Mouse (Mus musculus) embryonic facial prominence, embryonic 13.5 days (tissue): ENCODE data around the gene Rpl7a. TPM values are rescaled to one million over a fixed set of nuclear protein-coding genes. Genes with fewer than 3 reads are reported as not detected.

Experiments used
- ATAC-seq: fragments of 200-750 bp; cut with Nextera tagmentation; 2 replicates; pipeline ENCODE4 v1.8.0; 2017; ENCODE audit warnings: low read depth; ENCODE audit not compliant: insufficient number of reproducible peaks, insufficient read depth, low FRiP score, low TSS enrichment
- H3K27ac ChIP-seq: fragments of 300-500 bp; sonication (generic); 2 replicates; pipeline ENCODE4 v1.5.1; 2015; ENCODE audit warnings: moderate library complexity, mild to moderate bottlenecking, inconsistent platforms
- H3K27me3 ChIP-seq: fragments of 300-500 bp; sonication (generic); 2 replicates; pipeline ENCODE4 v1.6.1; 2015; ENCODE audit warnings: mild to moderate bottlenecking, inconsistent platforms
- H3K36me3 ChIP-seq: fragments of 300-500 bp; sonication (generic); 2 replicates; pipeline ENCODE4 v1.6.1; 2015; ENCODE audit warnings: mild to moderate bottlenecking, inconsistent platforms
- H3K4me1 ChIP-seq: fragments of 300-500 bp; sonication (generic); 2 replicates; pipeline ENCODE4 v1.6.1; 2015; ENCODE audit warnings: inconsistent platforms
- H3K4me2 ChIP-seq: fragments of 300-500 bp; sonication (generic); 2 replicates; pipeline ENCODE4 v1.6.1; 2015; ENCODE audit warnings: moderate library complexity, mild to moderate bottlenecking, inconsistent platforms
- H3K4me3 ChIP-seq: fragments of 300-500 bp; sonication (generic); 2 replicates; pipeline ENCODE4 v1.5.1; 2015; ENCODE audit warnings: mild to moderate bottlenecking, inconsistent platforms
- H3K9ac ChIP-seq: fragments of 300-500 bp; sonication (generic); 2 replicates; pipeline ENCODE4 v1.6.1; 2015; ENCODE audit warnings: mild to moderate bottlenecking, inconsistent platforms
- H3K9me3 ChIP-seq: fragments of 300-500 bp; sonication (generic); 2 replicates; pipeline ENCODE4 v1.6.1; 2016; ENCODE audit warnings: inconsistent platforms
- WGBS: fragments of 180-500 bp; shearing (Covaris S2); methylation state at CpG from one replicate; pipeline ENCODE4 v1.1.7; 2015; ENCODE audit warnings: mixed read lengths; 5-methylcytosine and 5-hydroxymethylcytosine counted together
- polyA plus RNA-seq: library from polyadenylated mRNA; unstranded; fragments of >200 nt; fragmentation: Nextera tagmentation; extraction: Ambion mirVana; gene quantifications from 2 replicates; pipeline ENCODE4 v1.2.1, GENCODE M21; 2015

The Rpl7a gene
- polyA plus RNA-seq, 1 experiment from 2014 or later, result 711 TPM

DNA sequence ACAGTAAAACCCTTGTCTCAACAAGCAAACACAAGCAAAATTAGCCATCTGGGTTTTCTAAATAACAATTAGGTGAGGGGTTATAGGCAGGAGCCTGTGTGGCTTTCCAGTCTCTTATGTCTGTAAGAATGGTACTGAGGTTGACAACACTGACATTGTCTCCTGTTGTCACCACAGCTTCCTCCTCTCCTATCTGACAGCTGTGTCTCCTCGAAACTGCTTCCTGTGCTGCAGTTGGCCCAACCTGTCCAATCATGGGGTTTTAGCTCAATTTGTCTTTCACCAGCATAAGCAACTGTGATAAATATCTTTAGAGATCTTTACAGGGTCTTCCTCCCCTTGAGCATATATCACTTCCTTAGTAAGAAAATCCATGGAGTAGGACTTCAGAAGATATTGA, 25.9 kb downstream of the Rpl7a start:
- no peak overlapping the region for H3K9ac ChIP-seq
- no peak overlapping the region for H3K4me3 ChIP-seq
- no peak overlapping the region for H3K4me2 ChIP-seq
- ATAC-seq, result no peak
- H3K9me3 ChIP-seq, result no peaks in the 10 kb centered on the region
- H3K36me3 ChIP-seq, result 0 out of 2 replicates have a peak, but pooled peaks cover 3% of the 10 kb centered on the region
- H3K27me3 ChIP-seq, result no peaks in the 10 kb centered on the region
- H3K27ac ChIP-seq, result no peak overlapping the region
- H3K4me1 ChIP-seq, result peaks cover 13% of the 10 kb centered on the region
- 59% methylated on average over 1 of the region's 1 CpGs for WGBS

GRCm38 (mm10) chr2:26941539-26941938, 31.0 kb downstream of the Rpl7a start:
- Histone ChIP-seq H3K4me1 (no peaks in the 10 kb centered on the region), H3K36me3 (peaks cover 2% of the 10 kb centered on the region; the same call in 1 of the 2 replicates), H3K27ac (no peak overlapping the region), H3K9ac (no peak overlapping the region), H3K27me3 (no peaks in the 10 kb centered on the region), H3K9me3 (no peaks in the 10 kb centered on the region), H3K4me3 (no peak overlapping the region), H3K4me2 (no peak overlapping the region)
- WGBS, result 38% methylated on average over 5 of the region's 5 CpGs
- no peak for ATAC-seq

DNA sequence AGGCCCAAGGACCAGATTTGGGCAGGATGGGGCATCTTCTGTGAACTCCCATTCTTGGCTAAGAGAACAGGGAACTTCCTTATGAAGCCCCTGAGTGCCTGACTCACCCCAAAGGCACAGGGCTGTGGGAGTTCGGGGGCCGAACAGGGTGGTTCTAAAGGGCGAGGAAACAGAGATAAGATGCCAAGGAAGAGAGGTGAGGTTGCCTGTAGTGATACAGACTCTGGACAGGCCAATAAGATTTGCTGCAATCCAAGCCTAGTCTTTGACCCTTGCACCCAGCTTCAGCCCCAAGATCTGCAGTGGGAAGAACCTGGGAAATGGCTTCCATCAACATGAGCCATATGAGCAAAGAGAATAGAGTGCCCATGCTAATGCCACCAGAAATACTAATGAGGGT, 32.7 kb downstream of the Rpl7a start:
- peaks cover 17% of the 10 kb centered on the region; the same call in 1 of the 2 replicates for H3K36me3 ChIP-seq
- H3K9ac ChIP-seq, result no peak overlapping the region
- no peaks in the 10 kb centered on the region for H3K4me1 ChIP-seq
- no peaks in the 10 kb centered on the region for H3K9me3 ChIP-seq
- H3K27me3 ChIP-seq, result no peaks in the 10 kb centered on the region
- H3K27ac ChIP-seq, result no peak overlapping the region
- H3K4me2 ChIP-seq, result no peak overlapping the region
- no peak overlapping the region for H3K4me3 ChIP-seq
- no peak for ATAC-seq
- WGBS, result 80% methylated on average over 3 of the region's 3 CpGs

- Histone ChIP-seq H3K27me3 (no peaks in the 10 kb centered on the region), H3K4me3 (no peak overlapping the region), H3K27ac (no peak overlapping the region), H3K4me2 (no peak overlapping the region), H3K36me3 (peaks cover 88% of the 10 kb centered on the region), H3K9me3 (no peaks in the 10 kb centered on the region), H3K9ac (no peak overlapping the region), H3K4me1 (no peaks in the 10 kb centered on the region)
- ATAC-seq, result no peak
- 90% methylated on average over 2 of the region's 2 CpGs for WGBS
Measured at GRCm38 (mm10) chr2:26950411-26950810, 39.8 kb downstream of the Rpl7a start.

DNA sequence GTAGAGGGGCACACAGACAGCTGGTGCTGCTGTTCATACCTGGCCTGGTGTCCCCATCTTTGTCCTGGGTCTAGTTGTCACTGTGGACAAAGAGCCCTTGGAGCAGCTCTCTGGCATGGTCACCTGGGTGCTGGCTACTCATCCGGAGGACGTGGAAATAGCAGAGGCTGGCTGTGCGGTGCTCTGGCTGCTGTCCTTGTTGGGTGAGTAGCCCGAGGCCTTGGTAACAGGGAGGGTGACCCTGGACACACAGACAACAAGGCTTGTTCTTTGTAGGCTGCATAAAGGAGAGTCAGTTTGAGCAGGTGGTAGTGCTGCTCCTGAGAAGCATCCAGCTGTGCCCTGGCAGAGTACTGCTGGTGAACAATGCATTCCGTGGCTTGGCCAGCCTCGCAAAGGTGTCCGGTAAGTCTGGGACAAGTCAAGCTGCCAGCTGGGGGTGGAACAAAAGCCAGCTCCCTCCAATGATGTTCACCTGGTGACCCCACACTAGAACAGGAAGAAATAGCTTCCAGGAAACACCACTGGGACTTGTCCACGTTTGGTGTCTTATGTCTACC, 40.9 kb downstream of the Rpl7a start:
- Histone ChIP-seq H3K27ac (no peak overlapping the region), H3K9me3 (no peaks in the 10 kb centered on the region), H3K4me3 (no peak overlapping the region), H3K27me3 (no peaks in the 10 kb centered on the region), H3K9ac (no peak overlapping the region), H3K4me2 (no peak overlapping the region), H3K36me3 (peaks cover 97% of the 10 kb centered on the region), H3K4me1 (no peaks in the 10 kb centered on the region)
- WGBS, result 86% methylated on average over 8 of the region's 8 CpGs
- no peak for ATAC-seq

GRCm38 (mm10) chr2:26952193-26952592, 41.6 kb downstream of the Rpl7a start:
- no peak overlapping the region for H3K9ac ChIP-seq
- no peaks in the 10 kb centered on the region for H3K4me1 ChIP-seq
- H3K9me3 ChIP-seq, result no peaks in the 10 kb centered on the region
- H3K27ac ChIP-seq, result no peak overlapping the region
- 88% methylated on average over 4 of the region's 4 CpGs for WGBS
- no peak for ATAC-seq
- no peak overlapping the region for H3K4me2 ChIP-seq
- H3K4me3 ChIP-seq, result no peak overlapping the region
- H3K27me3 ChIP-seq, result no peaks in the 10 kb centered on the region
- H3K36me3 ChIP-seq, result peaks cover 97% of the 10 kb centered on the region

GRCm38 (mm10) chr2:26952866-26953265, 42.3 kb downstream of the Rpl7a start:
- no peak for ATAC-seq
- no peak overlapping the region for H3K4me2 ChIP-seq
- H3K27ac ChIP-seq, result no peak overlapping the region
- no peaks in the 10 kb centered on the region for H3K4me1 ChIP-seq
- no peaks in the 10 kb centered on the region for H3K9me3 ChIP-seq
- no peaks in the 10 kb centered on the region for H3K27me3 ChIP-seq
- 82% methylated on average over 8 of the region's 8 CpGs for WGBS
- no peak overlapping the region for H3K4me3 ChIP-seq
- peaks cover 97% of the 10 kb centered on the region for H3K36me3 ChIP-seq
- no peak overlapping the region for H3K9ac ChIP-seq

GRCm38 (mm10) chr2:26954735-26955395, 44.3 kb downstream of the Rpl7a start:
- WGBS, result 90% methylated on average over 2 of the region's 2 CpGs

DNA sequence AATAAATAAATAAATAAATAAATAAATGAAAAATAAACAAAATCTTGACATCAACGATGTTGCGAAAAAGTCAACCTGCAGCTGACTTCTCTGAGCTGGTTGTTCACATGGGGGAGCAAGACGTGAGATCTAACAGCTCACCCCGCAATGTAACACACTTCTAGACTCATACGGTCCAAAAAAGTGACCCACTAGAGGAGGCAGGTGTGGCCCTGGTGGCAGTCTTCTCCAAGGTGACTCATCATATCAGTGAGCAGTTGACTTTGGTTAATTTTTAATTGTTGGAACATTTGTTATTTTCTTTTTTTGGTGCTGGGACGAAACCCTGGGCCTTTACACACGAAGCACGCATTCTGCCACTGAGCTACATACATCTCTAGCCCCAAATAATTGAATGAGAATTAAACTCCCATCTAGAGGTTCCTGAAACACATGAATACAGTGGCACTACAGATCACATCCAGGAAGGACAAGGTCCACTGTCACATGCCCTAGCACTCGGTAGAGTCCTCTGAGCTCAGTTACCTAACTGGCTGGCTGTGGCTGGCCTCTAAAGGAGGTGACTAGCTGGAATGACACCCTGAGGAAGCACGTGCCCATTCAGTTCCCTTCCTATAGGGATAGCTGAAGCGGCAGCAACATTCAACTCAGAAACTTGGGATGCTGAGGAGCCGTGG, 46.4 kb downstream of the Rpl7a start:
- ATAC-seq, result no peak
- H3K4me2 ChIP-seq, result no peak overlapping the region
- peaks cover 92% of the 10 kb centered on the region for H3K36me3 ChIP-seq
- H3K27me3 ChIP-seq, result no peaks in the 10 kb centered on the region
- H3K4me1 ChIP-seq, result peaks cover 6% of the 10 kb centered on the region
- H3K9me3 ChIP-seq, result no peaks in the 10 kb centered on the region
- H3K4me3 ChIP-seq, result no peak overlapping the region
- no peak overlapping the region for H3K27ac ChIP-seq
- H3K9ac ChIP-seq, result no peak overlapping the region
- 94% methylated on average over 12 of the region's 12 CpGs for WGBS

More at GRCm38 (mm10) chr2:26954735-26955395, 44.3 kb downstream of the Rpl7a start:
- no peaks in the 10 kb centered on the region for H3K27me3 ChIP-seq
- no peak overlapping the region for H3K4me3 ChIP-seq
- no peaks in the 10 kb centered on the region for H3K9me3 ChIP-seq
- ATAC-seq, result no peak
- H3K4me2 ChIP-seq, result no peak overlapping the region
- no peaks in the 10 kb centered on the region for H3K4me1 ChIP-seq
- no peak overlapping the region for H3K9ac ChIP-seq
- peaks cover 96% of the 10 kb centered on the region for H3K36me3 ChIP-seq
- no peak overlapping the region for H3K27ac ChIP-seq

DNA sequence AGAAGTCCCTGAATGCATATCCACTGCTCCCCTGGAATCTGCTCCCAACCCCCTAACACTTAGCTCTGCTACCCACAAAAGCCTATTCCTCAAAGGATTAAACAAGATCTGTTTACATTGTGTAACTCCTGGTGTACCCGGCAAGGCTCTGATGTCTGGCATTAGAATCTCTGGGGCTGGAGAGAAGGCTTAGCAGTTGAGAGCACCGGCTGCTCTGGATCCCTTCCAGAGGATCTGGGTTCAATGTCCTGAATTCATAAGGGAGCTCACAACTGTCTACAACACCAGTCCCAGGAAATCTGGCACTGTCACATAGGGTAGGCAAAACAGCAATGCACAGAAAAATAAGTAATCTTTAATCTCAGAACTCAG, 46.9 kb downstream of the Rpl7a start:
- Histone ChIP-seq H3K27ac (no peak overlapping the region), H3K4me2 (no peak overlapping the region), H3K4me1 (peaks cover 11% of the 10 kb centered on the region), H3K9ac (no peak overlapping the region), H3K36me3 (peaks cover 91% of the 10 kb centered on the region), H3K9me3 (no peaks in the 10 kb centered on the region), H3K27me3 (no peaks in the 10 kb centered on the region), H3K4me3 (no peak overlapping the region)
- ATAC-seq, result no peak
- WGBS, result 81% methylated on average over 2 of the region's 2 CpGs

DNA sequence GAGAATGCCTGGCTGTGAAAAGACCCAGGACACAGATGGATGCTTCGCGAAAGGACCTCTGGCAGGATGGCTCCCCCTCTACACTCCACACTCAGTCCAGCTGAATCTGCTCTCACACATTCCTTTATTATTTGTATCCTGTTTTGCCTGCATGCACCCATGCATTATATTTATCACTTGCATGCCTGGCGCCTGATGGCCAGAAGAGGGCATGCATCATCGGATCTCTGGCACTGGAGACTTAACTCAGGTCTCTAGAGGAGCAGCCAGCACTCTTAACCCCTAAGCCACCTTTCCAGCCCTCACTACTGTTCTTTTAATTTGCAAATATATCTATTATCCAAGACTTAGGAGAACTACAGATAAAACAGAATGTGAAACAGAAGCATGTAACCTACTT, 50.2 kb downstream of the Rpl7a start:
- Histone ChIP-seq H3K27ac (no peak overlapping the region), H3K4me2 (no peak overlapping the region), H3K9ac (no peak overlapping the region), H3K9me3 (no peaks in the 10 kb centered on the region), H3K4me1 (peaks cover 25% of the 10 kb centered on the region), H3K4me3 (no peak overlapping the region), H3K36me3 (peaks cover 58% of the 10 kb centered on the region), H3K27me3 (no peaks in the 10 kb centered on the region)
- ATAC-seq, result no peak
- WGBS, result 71% methylated on average over 4 of the region's 4 CpGs
